Mouse (Mus musculus) erythroblast, adult 5-6 weeks (primary cell): Measurements from ENCODE around the gene Slc35d1. TPM values are rescaled to one million over a fixed set of nuclear protein-coding genes. Genes with fewer than 3 reads are reported as not detected.
A peak's percentile ranks its signal among the peaks of the same experiment; 100 is the strongest.

Source experiments
- ATAC-seq: replicated peaks from 2 replicates; pipeline ENCODE4 v1.8.0; 2016; ENCODE audit warnings: moderate number of reproducible peaks, mild to moderate bottlenecking, moderate TSS enrichment, inconsistent platforms; ENCODE audit not compliant: poor library complexity, low FRiP score, severe bottlenecking
- total RNA-seq, 2 experiments: library from RNA; stranded (forward) in 1 of 2; stranded (reverse) in 1 of 2; fragments of 150-400 nt in 1 of 2; fragments of 200-764, 138-1000 nt in 1 of 2; gene quantifications; 2 replicates each; pipeline versions ENCODE4 v1.2.3 to v1.2.4; 2015 to 2017; ENCODE audit warnings: low replicate concordance in 2 of 2

Slc35d1 gene
- total RNA-seq (2015; ENCODE audit: low replicate concordance) (7.5 and 12.1 TPM in 2 replicates), total RNA-seq (2017; ENCODE audit: low replicate concordance) (5.0 and 6.0 TPM in 2 replicates)

DNA sequence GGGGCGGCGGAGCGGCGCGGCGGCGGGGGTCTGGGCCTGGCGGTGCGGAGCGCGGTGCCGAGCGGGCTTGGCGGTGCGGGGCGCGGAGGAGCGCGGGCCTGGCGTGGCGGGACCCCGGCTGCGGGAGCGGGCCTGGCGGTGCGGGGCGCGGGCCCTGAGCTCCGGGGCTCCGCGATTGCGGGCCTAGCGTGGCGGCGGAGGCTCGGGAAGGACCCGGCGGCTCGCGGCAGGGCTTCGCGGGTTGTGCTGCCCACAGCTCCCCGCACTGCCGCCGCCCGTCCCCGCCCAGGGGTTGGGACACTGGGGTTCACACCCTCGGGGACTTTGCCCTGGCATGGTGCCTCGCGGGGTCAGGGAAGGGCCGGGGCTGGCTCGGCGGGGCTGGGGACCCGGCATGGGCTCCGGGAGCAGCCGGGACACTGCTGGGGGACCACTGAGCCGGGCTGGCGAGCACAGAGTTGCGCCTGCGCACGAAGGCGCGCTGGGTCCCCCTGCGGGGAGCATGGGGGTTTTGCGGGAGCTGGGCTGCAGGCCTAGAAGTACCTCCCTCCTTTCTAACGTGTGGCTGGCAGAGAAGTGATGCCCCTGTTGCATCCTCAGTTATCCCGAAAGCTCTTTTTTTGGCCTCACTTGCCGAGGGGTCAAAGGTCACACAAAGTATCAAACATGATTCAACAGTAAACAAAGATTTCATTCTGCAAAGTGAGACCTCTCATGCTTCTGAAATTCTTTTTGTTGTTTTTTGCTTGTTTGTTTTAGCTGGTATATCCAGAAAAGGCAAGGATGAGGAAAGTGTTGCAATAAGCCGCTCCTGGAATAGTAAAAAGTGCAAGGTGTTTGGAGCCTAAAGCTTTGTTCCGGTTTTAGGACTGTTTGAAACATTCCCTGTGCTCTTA is at the start of gene Slc35d1:
Slc35d1 (minus strand) TSS at position 240 of the 896 bp plus-strand sequence.
- peak; percentile 86 for ATAC-seq

- ATAC-seq = no peak
Measured at GRCm38 (mm10) chr4:103263812-103264396, 48.9 kb upstream of the Slc35d1 start.

GRCm38 (mm10) chr4:103263378-103263777 is 48.4 kb upstream of the Slc35d1 start:
- no peak for ATAC-seq

DNA sequence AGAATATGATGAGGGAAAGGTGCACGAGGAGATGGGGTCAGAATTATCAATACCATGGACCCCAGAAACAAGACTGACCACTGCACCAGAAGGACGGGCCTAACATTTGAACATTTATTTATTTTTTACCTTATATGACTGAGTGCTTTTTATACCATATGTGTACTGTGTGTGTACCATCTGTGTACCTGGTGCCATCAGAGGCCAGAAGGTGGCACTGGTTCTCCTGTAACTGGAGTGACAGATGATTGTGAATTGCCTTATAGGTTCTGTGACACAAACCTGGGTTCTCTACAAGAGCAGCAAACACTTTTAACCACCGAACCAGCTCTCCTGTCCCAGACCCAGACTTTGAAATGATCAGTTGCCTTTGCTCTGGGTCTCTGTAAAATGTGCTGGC is 43.9 kb upstream of the Slc35d1 start:
- ATAC-seq = no peak

- ATAC-seq = no peak
Measured at GRCm38 (mm10) chr4:103253846-103254245, 38.9 kb upstream of the Slc35d1 start.

- no peak for ATAC-seq
Measured at GRCm38 (mm10) chr4:103249436-103250085, 34.6 kb upstream of the Slc35d1 start.

- ATAC-seq = no peak
Measured at GRCm38 (mm10) chr4:103247813-103248212, 32.8 kb upstream of the Slc35d1 start.

GRCm38 (mm10) chr4:103247249-103247648 is 32.3 kb upstream of the Slc35d1 start:
- no peak for ATAC-seq

GRCm38 (mm10) chr4:103232156-103232555 is 17.2 kb upstream of the Slc35d1 start:
- no peak for ATAC-seq

DNA sequence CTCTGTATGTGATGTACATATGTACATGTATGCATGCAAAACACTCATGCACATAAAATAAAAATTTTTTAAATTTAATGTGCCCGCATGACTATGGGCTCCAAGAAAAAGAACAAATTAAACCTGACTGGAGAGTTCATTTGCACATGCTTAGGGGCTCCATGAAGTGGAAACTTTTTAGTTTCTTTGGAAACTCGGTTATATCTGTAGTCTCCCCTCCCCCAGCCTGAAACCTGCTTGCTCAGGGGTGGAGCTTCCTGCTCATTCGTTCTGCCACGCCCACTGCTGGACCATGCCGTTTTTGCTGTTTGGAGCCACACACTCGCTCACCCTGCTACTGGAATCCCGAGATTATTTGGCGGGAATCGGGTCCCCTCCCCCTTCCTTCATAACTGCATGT is 7.9 kb upstream of the Slc35d1 start:
- no peak for ATAC-seq

DNA sequence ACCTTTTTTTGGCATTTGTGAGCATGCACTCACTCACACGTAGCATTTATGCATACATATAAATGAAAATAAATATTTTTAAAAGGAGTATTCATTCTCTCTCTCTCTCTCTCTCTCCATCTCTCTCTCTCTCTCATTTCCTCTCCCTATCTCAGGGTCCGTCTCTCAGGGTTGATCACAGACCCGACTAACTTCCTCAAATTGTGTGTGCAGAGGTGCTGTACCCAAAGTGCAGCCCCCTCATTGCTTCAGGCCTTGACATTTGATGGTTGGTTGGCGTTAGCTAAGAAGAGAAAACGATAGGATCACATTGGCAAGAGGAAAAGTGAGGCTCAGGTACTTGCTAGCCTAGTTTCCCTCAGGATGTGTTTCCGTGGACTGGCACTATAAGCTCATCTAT is 6.8 kb upstream of the Slc35d1 start:
- ATAC-seq = no peak

GRCm38 (mm10) chr4:103219011-103219410 is 4.0 kb upstream of the Slc35d1 start:
- ATAC-seq = no peak

DNA sequence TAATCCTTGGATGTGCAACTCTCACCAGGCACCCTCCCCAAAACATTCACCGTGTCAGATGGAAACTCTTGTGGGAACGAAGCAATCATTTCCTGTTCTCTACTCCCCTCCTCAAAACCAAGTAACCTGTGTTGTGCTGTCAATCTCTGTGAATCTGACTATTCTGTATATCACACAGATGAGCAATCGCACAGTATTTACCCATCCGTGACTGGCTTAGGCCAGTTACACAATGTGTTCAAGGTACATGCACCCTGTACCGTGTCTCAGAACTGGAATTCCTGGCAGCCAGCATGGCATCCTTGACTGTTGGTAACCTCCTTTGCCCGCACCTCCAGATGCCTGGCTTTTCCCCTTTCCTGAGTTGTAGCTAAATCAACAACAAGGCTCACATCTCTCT is 1.1 kb upstream of the Slc35d1 start:
- no peak for ATAC-seq

DNA sequence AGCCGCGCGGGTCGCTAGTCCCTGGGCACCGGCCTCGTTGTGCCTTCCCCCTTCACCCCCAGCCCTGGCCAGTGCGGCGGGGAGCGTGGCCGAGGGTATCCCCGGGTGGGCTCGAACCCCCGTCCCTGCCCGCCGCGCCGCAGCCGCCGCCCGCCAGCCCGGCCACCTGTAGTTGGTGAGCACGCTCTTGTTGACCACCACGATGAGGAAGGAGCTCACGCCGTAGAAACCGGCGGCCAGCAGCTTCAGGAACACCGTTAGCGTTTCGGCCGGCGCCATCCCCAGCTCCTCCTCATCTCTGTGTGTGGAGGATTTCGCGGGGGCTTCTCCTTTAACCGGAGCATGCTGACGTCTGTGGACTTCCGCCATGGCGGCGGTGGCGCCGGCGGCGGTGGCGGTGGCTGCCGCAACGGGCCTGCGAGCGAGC is 453 bp downstream of the Slc35d1 start:
- peak; percentile 50 for ATAC-seq

DNA sequence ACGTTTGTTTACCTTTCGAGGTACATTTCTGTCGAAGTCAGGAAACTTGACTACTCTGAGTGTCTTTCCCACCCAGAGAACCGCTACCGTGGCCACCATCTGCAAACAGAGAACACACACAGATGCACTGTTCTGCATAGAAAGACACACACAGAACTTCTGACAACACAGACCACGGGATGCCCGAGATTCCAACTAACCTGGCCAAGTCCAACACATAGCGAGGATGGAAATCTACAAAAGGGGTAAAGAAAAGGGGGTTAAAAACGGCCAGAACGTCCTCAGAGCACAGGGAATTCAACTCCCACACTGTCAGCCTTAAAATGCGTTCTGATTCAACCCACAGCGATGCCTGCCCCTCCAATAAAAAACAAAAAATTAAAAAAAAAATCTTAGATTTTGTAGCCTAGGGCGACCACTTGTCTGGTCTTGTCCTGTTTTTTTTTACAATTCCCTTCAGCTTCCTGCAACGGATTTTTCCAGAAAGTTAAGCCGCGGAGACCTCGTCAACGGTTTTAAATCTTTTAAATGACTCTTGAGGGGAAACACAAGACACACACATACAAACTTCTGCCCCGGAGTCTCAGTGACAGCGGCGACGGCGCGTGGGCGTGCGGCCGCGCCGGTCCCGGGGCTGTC is 986 bp downstream of the Slc35d1 start:
- ATAC-seq = no peak

GRCm38 (mm10) chr4:103208553-103208952 is 6.4 kb downstream of the Slc35d1 start:
- ATAC-seq = no peak

DNA sequence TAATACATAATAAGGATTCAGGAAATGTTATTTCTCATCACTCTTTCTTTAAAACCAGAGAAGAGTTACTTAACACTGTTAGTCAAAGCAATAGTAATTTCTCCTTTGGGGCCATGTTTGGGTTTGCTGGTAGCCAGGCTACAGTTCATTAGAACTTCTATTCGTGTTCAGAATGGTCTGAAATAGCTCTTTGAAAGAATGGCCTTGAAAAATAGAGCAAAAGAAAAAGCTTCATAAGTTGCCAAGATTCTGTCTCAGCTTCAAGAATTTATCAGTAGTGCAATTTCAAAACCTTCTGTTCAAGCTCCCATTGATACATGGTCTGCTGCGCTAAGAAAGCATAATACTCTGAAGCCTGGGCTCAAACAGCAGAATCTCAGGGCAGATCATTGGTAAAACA is 11.3 kb downstream of the Slc35d1 start:
- ATAC-seq = no peak

DNA sequence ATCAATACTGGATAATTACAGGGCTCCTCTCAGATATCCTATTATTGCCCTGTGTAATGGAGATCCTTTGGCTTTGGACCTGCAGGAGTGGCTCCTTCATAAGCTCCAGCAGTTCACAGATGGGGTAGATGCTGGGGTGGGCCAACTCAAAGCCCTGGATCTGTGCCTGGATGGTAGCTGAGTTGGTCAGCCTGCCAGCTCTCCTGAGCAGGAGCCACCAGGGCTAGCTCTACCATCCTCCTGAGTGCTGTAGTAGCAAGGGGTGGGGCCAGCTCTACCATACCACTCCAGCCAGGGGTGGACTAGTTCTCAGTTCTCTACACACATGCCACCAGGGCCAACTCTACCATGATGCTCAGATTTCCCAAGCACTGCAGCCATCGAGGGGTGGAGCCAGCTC is 14.9 kb downstream of the Slc35d1 start:
- no peak for ATAC-seq

GRCm38 (mm10) chr4:103199086-103199485 is 15.9 kb downstream of the Slc35d1 start:
- no peak for ATAC-seq

DNA sequence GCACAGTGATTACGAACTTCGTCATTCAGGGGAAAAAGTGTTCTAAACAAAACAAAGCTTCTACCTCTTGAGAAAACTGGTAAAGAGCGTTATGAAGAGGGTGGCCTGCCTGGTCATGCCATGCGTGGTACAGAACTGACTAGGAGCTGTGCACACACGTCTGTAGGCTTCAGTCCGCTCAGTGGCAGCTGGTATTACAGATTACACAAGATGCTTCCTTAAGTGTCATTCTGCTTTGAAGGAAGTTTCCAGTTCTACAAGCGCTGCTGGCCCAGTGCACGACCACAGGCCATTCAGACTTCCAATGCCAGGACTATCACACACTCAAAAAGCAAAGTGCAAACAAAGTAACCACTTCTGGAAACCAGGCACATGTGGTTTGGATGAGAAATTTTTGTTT is 17.6 kb downstream of the Slc35d1 start:
- no peak for ATAC-seq
